Mouse (Mus musculus): ENCODE data around the gene Olfr571.

Olfr571 gene

GRCm38 (mm10) chr7:102917032-102917875, at the start of gene Olfr571:
TSS of gene Olfr571 (minus strand) at chr7:102917536.
- DNase-seq (ENCODE audit: inconsistent ontology term) = no peak

GRCm38 (mm10) chr7:102962360-102962759, 45.0 kb upstream of the Olfr571 start, which contains the start of gene Olfr576:
TSS of gene Olfr576 (plus strand) at chr7:102962660.
- no peak for DNase-seq (ENCODE audit: inconsistent ontology term)

GRCm38 (mm10) chr7:102958593-102958992, 41.3 kb upstream of the Olfr571 start, which contains the start of gene Olfr575:
TSS of gene Olfr575 (minus strand) at chr7:102958775.
- DNase-seq (ENCODE audit: inconsistent ontology term) = no peak

GRCm38 (mm10) chr7:102958137-102958536, 40.8 kb upstream of the Olfr571 start:
- no peak for DNase-seq (ENCODE audit: inconsistent ontology term)

GRCm38 (mm10) chr7:102950732-102951131, 33.4 kb upstream of the Olfr571 start:
- DNase-seq (ENCODE audit: inconsistent ontology term) = no peak

- no peak for DNase-seq (ENCODE audit: inconsistent ontology term)
Observed at GRCm38 (mm10) chr7:102948167-102948566, 30.8 kb upstream of the Olfr571 start, which contains the start of gene Olfr574. TSS of gene Olfr574 (plus strand) at chr7:102948467.

GRCm38 (mm10) chr7:102943417-102943816, 26.1 kb upstream of the Olfr571 start:
- DNase-seq (ENCODE audit: inconsistent ontology term) = no peak

GRCm38 (mm10) chr7:102942475-102942874, 25.1 kb upstream of the Olfr571 start, which contains the start of gene Olfr573-ps1:
TSS of gene Olfr573-ps1 (minus strand) at chr7:102942575.
- DNase-seq (ENCODE audit: inconsistent ontology term) = no peak

- DNase-seq (ENCODE audit: inconsistent ontology term) = no peak
Observed at GRCm38 (mm10) chr7:102927105-102927504, 9.8 kb upstream of the Olfr571 start.

GRCm38 (mm10) chr7:102924109-102924508, 6.8 kb upstream of the Olfr571 start, which contains the start of gene Olfr572:
TSS of gene Olfr572 (plus strand) at chr7:102924409.
- DNase-seq (ENCODE audit: inconsistent ontology term) = no peak

GRCm38 (mm10) chr7:102919632-102920031, 2.3 kb upstream of the Olfr571 start:
- peak; percentile 4 for DNase-seq (ENCODE audit: inconsistent ontology term)

GRCm38 (mm10) chr7:102916405-102916804, 931 bp downstream of the Olfr571 start:
- no peak for DNase-seq (ENCODE audit: inconsistent ontology term)

GRCm38 (mm10) chr7:102915261-102915660, 2.1 kb downstream of the Olfr571 start:
- no peak for DNase-seq (ENCODE audit: inconsistent ontology term)

GRCm38 (mm10) chr7:102890782-102891181, 26.6 kb downstream of the Olfr571 start, which contains the start of gene Olfr569:
TSS of gene Olfr569 (minus strand) at chr7:102890882.
- DNase-seq (ENCODE audit: inconsistent ontology term) = no peak

GRCm38 (mm10) chr7:102876822-102877221, 40.5 kb downstream of the Olfr571 start, which contains the start of gene Olfr568:
TSS of gene Olfr568 (plus strand) at chr7:102877122.
- no peak for DNase-seq (ENCODE audit: inconsistent ontology term)

GRCm38 (mm10) chr7:102858665-102859064, 58.7 kb downstream of the Olfr571 start, which contains the start of gene Olfr566:
TSS of gene Olfr566 (minus strand) at chr7:102858765.
- DNase-seq (ENCODE audit: inconsistent ontology term) = no peak

- DNase-seq (ENCODE audit: inconsistent ontology term) = no peak
Observed at GRCm38 (mm10) chr7:102855807-102856206, 61.5 kb downstream of the Olfr571 start.

All from Muller cell, postnatal 12 days (primary cell).